Comparison of ENCODE assay signal across 18 mouse cellular contexts in genomic region chr12:115003118-115003517, GRCm38 (mm10).
"Had no signal": no experiment of that assay in that cellular context is flagged by ENCODE, and none has a peak within 500 bp of the region (broad histone marks: within the 10 kb centered on the region; RNA-seq: fewer than 3 reads in every experiment).

No protein-coding gene starts in this region.

- DNase-seq: lung, adult 18-20 months; lung, embryonic 14.5 days; lung, postnatal 10 days; lung, postnatal 4 days; midbrain, embryonic 14.5 days; retina, postnatal 1 day; right cerebral cortex, adult 18-20 months; right cerebral cortex, postnatal 25 days; right cerebral cortex, postnatal 4 days; spleen, adult 18-20 months; thymus, adult 2 months; thymus, postnatal 25 days; thymus, postnatal 4 days had no signal

- H3K27ac ChIP-seq: liver, embryonic 14.5 days; midbrain, embryonic 10.5 days; midbrain, embryonic 12.5 days; neural tube, embryonic 12.5 days had no signal

- H3K27me3 ChIP-seq: midbrain, embryonic 12.5 days; neural tube, embryonic 12.5 days had no signal

- H3K4me1 ChIP-seq: midbrain, embryonic 10.5 days; midbrain, embryonic 12.5 days; neural tube, embryonic 12.5 days had no signal

- H3K36me3 ChIP-seq: midbrain, embryonic 10.5 days; midbrain, embryonic 12.5 days; neural tube, embryonic 12.5 days had no signal

- H3K4me3 ChIP-seq: midbrain, embryonic 10.5 days; midbrain, embryonic 12.5 days; neural tube, embryonic 12.5 days had no signal

- ATAC-seq: midbrain, embryonic 16.5 days had no signal
